Mouse (Mus musculus) cerebellum, adult 9-10 months (tissue): Measurements from ENCODE around the gene Ptcd1.
A peak's percentile ranks its signal among the peaks of the same experiment; 100 is the strongest.
"Not testable (repeated sequence)": the region's sequence is repeated elsewhere in the genome, so short reads cannot be mapped to it uniquely, and the experiment has no call there.

ENCODE experiments used
- DNase-seq: peaks from one replicate; pipeline ENCODE4 v3.0.0; 2022

The Ptcd1 gene

GRCm38 (mm10) chr5:145166536-145167305, at the start of gene Ptcd1, which contains the start of gene Cpsf4:
TSS of gene Ptcd1 (minus strand) at chr5:145167108.
TSS of gene Cpsf4 (plus strand) at chr5:145167213.
- DNase-seq = peak; percentile 99

- no peak for DNase-seq
Observed at GRCm38 (mm10) chr5:145214679-145215078, 47.8 kb upstream of the Ptcd1 start.

- no peak for DNase-seq
Observed at GRCm38 (mm10) chr5:145213505-145213904, 46.6 kb upstream of the Ptcd1 start.

- no peak for DNase-seq
Observed at GRCm38 (mm10) chr5:145212216-145212615, 45.3 kb upstream of the Ptcd1 start.

- no peak for DNase-seq
Observed at GRCm38 (mm10) chr5:145211340-145211739, 44.4 kb upstream of the Ptcd1 start.

- DNase-seq = not testable (repeated sequence)
Observed at GRCm38 (mm10) chr5:145208391-145208790, 41.5 kb upstream of the Ptcd1 start.

- DNase-seq = no peak
Observed at GRCm38 (mm10) chr5:145207954-145208353, 41.0 kb upstream of the Ptcd1 start.

- DNase-seq = no peak
Observed at GRCm38 (mm10) chr5:145207385-145207784, 40.5 kb upstream of the Ptcd1 start.

- peak; percentile 44 for DNase-seq
Observed at GRCm38 (mm10) chr5:145205041-145205440, 38.1 kb upstream of the Ptcd1 start.

- DNase-seq = peak; percentile 99
Observed at GRCm38 (mm10) chr5:145203936-145204691, 37.2 kb upstream of the Ptcd1 start, which contains the start of gene Zkscan5. TSS of gene Zkscan5 (plus strand) at chr5:145204562.

- no peak for DNase-seq
Observed at GRCm38 (mm10) chr5:145202446-145202845, 35.5 kb upstream of the Ptcd1 start.

- peak; percentile 83 for DNase-seq
Observed at GRCm38 (mm10) chr5:145201321-145201991, 34.5 kb upstream of the Ptcd1 start, which contains the start of gene Zkscan14. TSS of gene Zkscan14 (minus strand) at chr5:145201868.

GRCm38 (mm10) chr5:145200387-145200786, 33.5 kb upstream of the Ptcd1 start:
- no peak for DNase-seq

GRCm38 (mm10) chr5:145191962-145192361, 25.1 kb upstream of the Ptcd1 start, which contains the start of gene Atp5j2:
TSS of gene Atp5j2 (minus strand) at chr5:145192062.
- no peak for DNase-seq

- peak; percentile 92 for DNase-seq
Observed at GRCm38 (mm10) chr5:145190875-145191798, 24.2 kb upstream of the Ptcd1 start.

- no peak for DNase-seq
Observed at GRCm38 (mm10) chr5:145190373-145190772, 23.5 kb upstream of the Ptcd1 start.

GRCm38 (mm10) chr5:145189416-145189815, 22.5 kb upstream of the Ptcd1 start:
- no peak for DNase-seq

GRCm38 (mm10) chr5:145185244-145185643, 18.3 kb upstream of the Ptcd1 start:
- DNase-seq = no peak

GRCm38 (mm10) chr5:145178461-145178980, 11.6 kb upstream of the Ptcd1 start:
- no peak for DNase-seq

GRCm38 (mm10) chr5:145167306-145167661, 376 bp upstream of the Ptcd1 start:
- DNase-seq = no peak

GRCm38 (mm10) chr5:145165184-145165583, 1.7 kb downstream of the Ptcd1 start:
- no peak for DNase-seq

- no peak for DNase-seq
Observed at GRCm38 (mm10) chr5:145164710-145165109, 2.2 kb downstream of the Ptcd1 start.
